Mouse (Mus musculus): ENCODE results near the gene Cox6b1. TPM values are rescaled to one million over a fixed set of nuclear protein-coding genes. Genes with fewer than 3 reads are reported as not detected.

Gene Cox6b1
- total and polyA plus RNA-seq, 3 experiments: 611 to 799 TPM; not detected in 1

GRCm38 (mm10) chr7:30604424-30604823 lies 21.5 kb downstream of the Cox6b1 start:
- no peak overlapping the region for H3K4me3 ChIP-seq (ENCODE audit: control insufficient read depth in 1 of 2, insufficient read depth in 1 of 2, low read depth in 2 of 2, low read length in 2 of 2)
- DNase-seq (ENCODE audit: low read depth, low spot score): no peak
- H3K9me3 ChIP-seq (replicated peaks; ENCODE audit: insufficient read depth, low read length): no peaks in the 10 kb centered on the region
- H3K36me3 ChIP-seq (ENCODE audit: control insufficient read depth in 1 of 2, insufficient read depth in 2 of 2, low read length in 2 of 2): no peaks in the 10 kb centered on the region
- H3K79me2 ChIP-seq (ENCODE audit: control insufficient read depth, insufficient read depth, low read length, poor library complexity): no peaks in the 10 kb centered on the region; the same call in 1 of the 2 replicates
- no peak for TF ChIP-seq NRF1 (IDR thresholded peaks at IDR 0.05; ENCODE audit: insufficient read depth, low read depth, low read length, poor library complexity, severe bottlenecking)
- TF ChIP-seq E2F4 (IDR thresholded peaks at IDR 0.05; ENCODE audit: borderline replicate concordance, low read depth, low read length): no peak
- no peak for TF ChIP-seq MEF2A (IDR thresholded peaks at IDR 0.05; ENCODE audit: extremely low read depth, insufficient replicate concordance, low read depth, low read length, poor library complexity, severe bottlenecking)
- no peak for TF ChIP-seq RAD21 (IDR thresholded peaks at IDR 0.05; ENCODE audit: low read depth, low read length)
- no peaks in the 10 kb centered on the region for H3K27me3 ChIP-seq (ENCODE audit: control insufficient read depth in 1 of 2, insufficient read depth in 2 of 2, low read length in 2 of 2)
- H3K27ac ChIP-seq (ENCODE audit: control insufficient read depth, low read depth, low read length): no peak overlapping the region
- no peak overlapping the region for H3K9ac ChIP-seq (ENCODE audit: control insufficient read depth, low read depth, low read length, poor library complexity, severe bottlenecking)
- peaks cover 0 to 3% of the 10 kb centered on the region in 2 experiments; a peak in 1 of 4 replicates for H3K4me1 ChIP-seq (ENCODE audit: control insufficient read depth in 1 of 2, insufficient read depth in 2 of 2, low read length in 2 of 2)

GRCm38 (mm10) chr7:30602583-30602982 lies 23.4 kb downstream of the Cox6b1 start:
- H3K9ac ChIP-seq (ENCODE audit: control insufficient read depth, low read depth, low read length, poor library complexity, severe bottlenecking): no peak overlapping the region
- H3K4me1 ChIP-seq (ENCODE audit: control insufficient read depth in 1 of 2, insufficient read depth in 2 of 2, low read length in 2 of 2): peaks cover 0 to 6% of the 10 kb centered on the region in 2 experiments; a peak in 2 of 4 replicates
- DNase-seq (ENCODE audit: low read depth, low spot score): no peak
- H3K79me2 ChIP-seq (ENCODE audit: control insufficient read depth, insufficient read depth, low read length, poor library complexity): no peaks in the 10 kb centered on the region; the same call in 1 of the 2 replicates
- H3K4me3 ChIP-seq (ENCODE audit: control insufficient read depth in 1 of 2, insufficient read depth in 1 of 2, low read depth in 2 of 2, low read length in 2 of 2): no peak overlapping the region
- H3K9me3 ChIP-seq (replicated peaks; ENCODE audit: insufficient read depth, low read length): no peaks in the 10 kb centered on the region
- peaks cover 0 to 2% of the 10 kb centered on the region in 2 experiments; a peak in 2 of 4 replicates for H3K36me3 ChIP-seq (ENCODE audit: control insufficient read depth in 1 of 2, insufficient read depth in 2 of 2, low read length in 2 of 2)
- H3K27ac ChIP-seq (ENCODE audit: control insufficient read depth, low read depth, low read length): no peak overlapping the region
- no peaks in the 10 kb centered on the region for H3K27me3 ChIP-seq (ENCODE audit: control insufficient read depth in 1 of 2, insufficient read depth in 2 of 2, low read length in 2 of 2)
- TF ChIP-seq ZKSCAN1 (IDR thresholded peaks at IDR 0.05; ENCODE audit: low read depth, low read length): no peak
- TF ChIP-seq ZC3H11A (IDR thresholded peaks at IDR 0.05; ENCODE audit: low read depth, low read length): no peak
- TF ChIP-seq ZNF384 (IDR thresholded peaks at IDR 0.05; ENCODE audit: low read depth, low read length): no peak
- TF ChIP-seq SIN3A (IDR thresholded peaks at IDR 0.05; ENCODE audit: low read length): no peak
- no peak for TF ChIP-seq MAFK (IDR thresholded peaks at IDR 0.05; ENCODE audit: borderline replicate concordance, low read depth, low read length)
- TF ChIP-seq UBTF (IDR thresholded peaks at IDR 0.05; ENCODE audit: borderline replicate concordance, insufficient read depth, low read depth, low read length): no peak
- TF ChIP-seq MYC (IDR thresholded peaks at IDR 0.05; ENCODE audit: low read depth, low read length): no peak
- TF ChIP-seq CHD1 (IDR thresholded peaks at IDR 0.05; ENCODE audit: low read depth, low read length): no peak
- TF ChIP-seq CTCF (IDR thresholded peaks at IDR 0.05 in 2 of 3, conservative IDR thresholded peaks at IDR 0.05 in 1 of 3; ENCODE audit: control insufficient read depth in 1 of 3, insufficient read depth in 1 of 3, low read depth in 2 of 3, low read length in 3 of 3, poor library complexity in 1 of 3, severe bottlenecking in 1 of 3): no peak
- no peak for TF ChIP-seq NRF1 (IDR thresholded peaks at IDR 0.05; ENCODE audit: insufficient read depth, low read depth, low read length, poor library complexity, severe bottlenecking)
- no peak for TF ChIP-seq E2F4 (IDR thresholded peaks at IDR 0.05; ENCODE audit: borderline replicate concordance, low read depth, low read length)
- no peak for TF ChIP-seq ELF1 (IDR thresholded peaks at IDR 0.05; ENCODE audit: low read depth, low read length)
- TF ChIP-seq KAT2A (conservative IDR thresholded peaks at IDR 0.05; ENCODE audit: low read depth, low read length): no peak
- TF ChIP-seq MEF2A (IDR thresholded peaks at IDR 0.05; ENCODE audit: extremely low read depth, insufficient replicate concordance, low read depth, low read length, poor library complexity, severe bottlenecking): no peak
- no peak for TF ChIP-seq MYB (IDR thresholded peaks at IDR 0.05; ENCODE audit: low read depth, low read length)
- no peak for TF ChIP-seq RAD21 (IDR thresholded peaks at IDR 0.05; ENCODE audit: low read depth, low read length)
- no peak for TF ChIP-seq CHD2 (IDR thresholded peaks at IDR 0.05; ENCODE audit: low read length)
